Mouse (Mus musculus): ENCODE results near the gene Map3k20. TPM values are rescaled to one million over a fixed set of nuclear protein-coding genes. Genes with fewer than 3 reads are reported as not detected.
A peak's percentile ranks its signal among the peaks of the same experiment; 100 is the strongest.

Gene Map3k20
- polyA plus RNA-seq, 1 experiment: 9.9 TPM

GRCm38 (mm10) chr2:72412266-72412665 is 126.8 kb downstream of the Map3k20 start:
- no peak for DNase-seq (ENCODE audit: extremely low spot score in 1 of 2, low spot score in 1 of 2)

GRCm38 (mm10) chr2:72415416-72415815 is 130.0 kb downstream of the Map3k20 start:
- no peak for DNase-seq (ENCODE audit: extremely low spot score in 1 of 2, low spot score in 1 of 2)

DNA sequence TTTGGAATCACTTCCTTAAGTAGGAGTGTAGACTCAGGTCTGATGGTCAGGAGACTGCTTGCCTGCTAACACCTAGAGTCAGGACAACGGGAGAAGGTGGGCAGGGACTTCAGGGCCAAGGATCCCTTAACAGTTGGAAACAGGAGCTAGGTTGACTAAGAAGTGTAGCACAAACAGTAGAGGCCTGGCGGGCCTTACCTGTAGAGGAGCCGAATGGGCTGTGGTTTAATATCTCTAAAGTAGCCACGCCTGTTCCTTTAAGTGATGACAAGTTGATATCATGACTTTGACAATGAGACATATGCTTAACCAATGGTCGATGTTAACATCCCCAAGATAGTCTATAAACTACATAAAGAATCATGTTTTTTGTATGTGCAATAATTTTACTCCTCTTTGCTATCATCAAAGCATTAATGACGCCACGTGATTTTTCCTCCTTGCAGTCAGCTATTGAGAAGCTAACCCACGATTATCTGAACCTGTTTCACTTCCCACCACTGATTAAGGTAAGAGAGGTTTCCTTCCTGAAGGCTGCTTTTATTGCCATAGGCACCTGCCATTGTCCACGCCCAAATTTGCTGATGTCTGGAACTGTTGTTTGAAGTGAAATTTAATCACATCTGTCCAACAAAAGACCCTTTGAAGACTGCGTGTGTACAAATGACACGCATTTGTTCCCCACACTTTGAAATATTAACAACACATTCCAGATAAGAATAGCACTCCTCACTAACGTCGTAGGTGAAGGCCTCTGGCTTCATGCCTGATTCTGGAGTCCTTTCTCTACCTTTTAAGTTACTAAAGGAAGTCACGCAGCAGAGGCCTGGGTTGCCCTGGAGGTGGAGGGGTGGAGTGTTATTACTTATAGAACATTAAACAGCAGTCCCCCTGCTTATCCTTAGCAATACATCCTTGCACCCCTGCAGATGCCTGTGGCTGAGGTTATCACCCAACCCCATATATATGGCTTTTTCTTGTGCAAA is 131.0 kb downstream of the Map3k20 start:
- no peak for DNase-seq (ENCODE audit: extremely low spot score in 1 of 2, low spot score in 1 of 2)

DNA sequence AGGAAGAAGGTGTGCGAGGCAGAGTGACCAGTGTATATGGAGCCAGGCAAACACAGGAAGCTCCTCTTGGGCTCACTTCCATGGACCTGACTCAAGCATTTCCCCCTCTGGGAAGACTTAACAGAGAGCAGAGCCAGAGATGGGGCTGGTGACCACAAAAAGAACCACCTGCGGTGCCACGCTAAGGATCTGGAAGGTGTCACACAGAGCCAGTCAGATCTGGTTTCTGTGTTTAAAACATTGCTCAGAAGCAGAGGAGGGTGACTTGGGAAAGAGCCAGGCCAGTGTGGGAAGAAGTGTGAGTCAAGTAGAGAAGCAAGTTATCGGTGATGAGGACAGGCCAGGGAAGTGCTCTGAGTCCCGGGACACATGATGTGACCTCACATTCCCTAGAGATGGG is 135.1 kb downstream of the Map3k20 start:
- DNase-seq (ENCODE audit: extremely low spot score in 1 of 2, low spot score in 1 of 2): peak in 1 of 2 experiments; percentile 29

- no peak for DNase-seq (ENCODE audit: extremely low spot score in 1 of 2, low spot score in 1 of 2)
These were observed 139.2 kb downstream of the Map3k20 start for GRCm38 (mm10) chr2:72424656-72425055.

GRCm38 (mm10) chr2:72426776-72427175 is 141.3 kb downstream of the Map3k20 start:
- DNase-seq (ENCODE audit: extremely low spot score in 1 of 2, low spot score in 1 of 2): peak in 1 of 2 experiments; percentile 26

- no peak for DNase-seq (ENCODE audit: extremely low spot score in 1 of 2, low spot score in 1 of 2)
These were observed 141.9 kb downstream of the Map3k20 start for GRCm38 (mm10) chr2:72427288-72427687.

GRCm38 (mm10) chr2:72438941-72439533 is 153.6 kb downstream of the Map3k20 start:
- no peak for DNase-seq (ENCODE audit: extremely low spot score in 1 of 2, low spot score in 1 of 2)

GRCm38 (mm10) chr2:72441010-72441409 is 155.6 kb downstream of the Map3k20 start:
- DNase-seq (ENCODE audit: extremely low spot score in 1 of 2, low spot score in 1 of 2): peak in 1 of 2 experiments; percentile 11

GRCm38 (mm10) chr2:72442825-72443224 is 157.4 kb downstream of the Map3k20 start:
- DNase-seq (ENCODE audit: extremely low spot score in 1 of 2, low spot score in 1 of 2): no peak

DNA sequence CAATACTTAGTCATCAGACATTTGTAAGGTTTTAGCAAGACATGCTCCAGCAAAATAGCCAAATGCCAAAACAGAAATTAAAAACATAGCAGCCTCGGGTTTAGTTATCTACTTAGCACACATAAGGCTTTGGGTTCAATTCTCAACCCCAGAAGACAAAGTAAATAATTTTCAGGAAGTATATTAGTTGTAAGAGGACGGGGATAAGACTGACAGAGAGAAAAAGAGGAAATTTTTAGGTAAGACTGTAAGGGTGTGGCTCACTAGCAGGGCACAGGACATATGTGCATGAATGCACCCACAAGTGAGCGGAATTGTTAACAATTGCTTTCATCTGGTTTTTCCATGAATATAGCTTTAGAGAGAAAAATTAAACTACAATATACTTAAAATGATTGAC is 158.5 kb downstream of the Map3k20 start:
- DNase-seq (ENCODE audit: extremely low spot score in 1 of 2, low spot score in 1 of 2): no peak

GRCm38 (mm10) chr2:72446106-72446505 is 160.7 kb downstream of the Map3k20 start:
- no peak for DNase-seq (ENCODE audit: extremely low spot score in 1 of 2, low spot score in 1 of 2)

GRCm38 (mm10) chr2:72446615-72447014 is 161.2 kb downstream of the Map3k20 start:
- no peak for DNase-seq (ENCODE audit: extremely low spot score in 1 of 2, low spot score in 1 of 2)

GRCm38 (mm10) chr2:72453563-72453962 is 168.1 kb downstream of the Map3k20 start:
- no peak for DNase-seq (ENCODE audit: extremely low spot score in 1 of 2, low spot score in 1 of 2)

GRCm38 (mm10) chr2:72456189-72456588 is 170.8 kb downstream of the Map3k20 start:
- DNase-seq (ENCODE audit: extremely low spot score in 1 of 2, low spot score in 1 of 2): no peak

DNA sequence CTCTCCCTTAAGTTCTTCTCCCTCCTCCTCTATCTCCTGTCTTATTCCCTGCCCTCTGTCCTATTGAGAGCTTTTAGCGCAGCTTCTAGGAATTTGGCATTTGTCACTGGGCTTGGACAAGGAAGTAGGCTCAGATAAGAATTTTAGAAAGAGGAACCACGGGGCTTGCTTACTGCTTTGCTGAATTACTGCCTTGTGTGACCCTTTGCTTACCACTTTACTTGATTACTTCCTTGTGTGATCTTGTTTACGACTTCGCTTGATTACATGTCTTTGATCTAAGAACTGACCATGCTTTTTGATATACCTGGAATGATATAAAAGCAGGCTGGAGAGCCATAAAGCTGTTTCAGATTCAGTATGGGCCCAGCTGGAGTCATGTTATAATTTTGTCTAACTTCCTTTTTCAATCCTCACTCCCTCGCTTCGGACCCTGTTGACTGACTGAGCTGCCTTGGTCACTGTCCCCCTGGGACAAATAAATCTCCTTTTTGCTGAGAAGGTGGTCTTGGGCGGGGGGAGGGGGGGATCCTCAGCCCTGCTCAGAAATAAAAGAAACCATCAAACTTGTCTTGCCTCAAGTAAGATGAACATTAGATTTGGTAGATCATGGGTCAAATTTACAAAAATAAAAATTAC is 179.1 kb downstream of the Map3k20 start:
- DNase-seq (ENCODE audit: extremely low spot score in 1 of 2, low spot score in 1 of 2): no peak

- no peak for DNase-seq (ENCODE audit: extremely low spot score in 1 of 2, low spot score in 1 of 2)
These were observed 182.2 kb downstream of the Map3k20 start for GRCm38 (mm10) chr2:72467604-72468003.

DNA sequence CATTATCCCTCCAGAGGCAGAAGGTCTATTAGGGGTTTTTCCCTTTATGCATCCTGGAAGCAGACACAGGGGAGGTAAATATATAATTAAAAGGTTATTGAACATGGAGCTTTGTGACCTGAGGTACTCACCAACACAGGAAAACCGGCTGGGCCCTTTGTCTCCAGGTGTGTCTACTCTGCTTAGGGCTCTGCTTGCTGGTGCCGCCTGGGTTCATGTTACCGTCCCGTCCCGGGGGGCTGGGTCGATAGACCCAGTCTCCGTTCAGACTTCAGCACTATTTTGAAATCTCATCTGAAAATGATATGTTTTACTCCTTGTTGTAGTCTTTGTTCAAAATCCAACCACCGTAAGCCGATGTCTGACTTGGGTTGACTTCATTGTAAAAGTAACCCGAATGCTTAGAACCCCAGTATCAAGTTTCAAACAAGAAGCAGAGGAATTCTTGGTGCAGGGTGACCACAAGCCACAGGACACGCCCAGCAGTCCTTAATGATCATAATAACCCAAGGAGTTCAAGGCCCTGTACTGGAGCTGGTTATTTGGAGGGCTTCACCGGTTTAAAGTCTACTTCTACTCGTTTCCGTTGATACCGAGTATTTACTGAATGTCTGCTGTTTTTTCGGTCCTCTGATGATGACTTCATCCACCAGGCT is 186.1 kb downstream of the Map3k20 start:
- DNase-seq (ENCODE audit: extremely low spot score in 1 of 2, low spot score in 1 of 2): no peak

DNA sequence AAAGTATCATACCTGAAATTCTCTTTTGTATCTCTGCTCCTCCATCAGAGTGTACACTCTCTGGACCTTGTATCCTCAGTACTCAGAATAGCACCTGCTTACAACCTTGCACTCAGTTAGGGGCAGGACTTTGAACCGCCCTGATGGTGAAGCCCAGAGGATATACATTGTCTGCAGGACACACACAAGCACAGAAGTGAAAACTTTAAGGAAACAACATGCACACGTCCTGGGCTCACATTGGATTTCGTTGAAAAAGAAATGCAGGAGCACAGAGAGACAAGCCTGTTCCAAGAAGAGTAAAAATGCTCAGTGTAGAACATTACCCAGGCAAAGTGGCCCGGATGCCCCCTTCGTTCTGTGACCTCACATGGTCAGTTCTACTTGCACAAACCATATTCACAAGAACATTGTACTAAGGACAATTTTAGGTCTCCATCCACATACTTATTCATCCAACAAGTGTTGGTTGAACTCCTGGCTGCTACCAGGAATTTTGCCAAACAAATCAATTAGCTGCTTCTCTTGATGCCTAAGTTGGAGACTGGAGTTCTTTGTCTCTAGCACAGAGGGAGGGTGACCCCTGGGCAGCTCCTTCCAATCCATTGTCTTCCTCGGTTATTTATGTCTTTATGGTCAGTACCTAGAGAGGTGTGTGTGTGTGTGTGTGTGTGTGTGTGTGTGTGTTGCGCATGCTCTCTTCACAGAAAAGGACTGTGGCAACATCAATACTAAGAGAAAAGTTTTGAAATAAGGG is 189.3 kb downstream of the Map3k20 start:
- DNase-seq (ENCODE audit: extremely low spot score in 1 of 2, low spot score in 1 of 2): no peak

DNA sequence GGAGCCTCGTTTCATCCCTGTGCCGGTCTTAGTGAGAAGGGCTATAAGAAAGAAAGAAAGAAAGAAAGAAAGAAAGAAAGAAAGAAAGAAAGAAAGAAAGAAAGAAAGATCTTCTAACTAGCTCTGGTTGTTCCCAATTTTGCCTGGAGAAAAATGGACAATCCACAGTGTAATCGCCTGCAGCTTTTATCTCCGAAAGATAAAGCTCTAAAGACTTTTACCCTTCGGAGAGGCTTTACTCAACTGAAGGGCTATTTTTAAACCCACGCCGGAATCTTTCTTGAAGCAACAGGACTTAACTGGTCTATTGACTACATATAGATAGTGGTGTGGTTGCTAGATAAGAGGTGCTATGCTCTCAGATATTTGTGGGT is 190.0 kb downstream of the Map3k20 start:
- no peak for DNase-seq (ENCODE audit: extremely low spot score in 1 of 2, low spot score in 1 of 2)
